Mouse (Mus musculus) bone marrow, adult 2 months (tissue): ENCODE measurements around the gene Uba52. TPM values are rescaled to one million over a fixed set of nuclear protein-coding genes. Genes with fewer than 3 reads are reported as not detected.

Experiments
- H3K27ac ChIP-seq: fragments of 200-500 bp; 2 replicates; pipeline ENCODE4 v1.5.1; 2012; ENCODE audit warnings: low read depth, mild to moderate bottlenecking, control low read depth, inconsistent platforms, low read length; ENCODE audit not compliant: control insufficient read depth, poor library complexity, insufficient read depth
- H3K4me1 ChIP-seq: fragments of 200-500 bp; 2 replicates; pipeline ENCODE4 v1.6.1; 2011; ENCODE audit warnings: low read length; ENCODE audit not compliant: control insufficient read depth, insufficient read depth
- H3K4me3 ChIP-seq: fragments of 200-500 bp; replicated peaks from 2 replicates; pipeline ENCODE3; 2011; ENCODE audit warnings: mild to moderate bottlenecking, low read depth, low read length, control low read depth; ENCODE audit not compliant: control insufficient read depth
- CTCF ChIP-seq: fragments of 200-500 bp; IDR thresholded peaks from 2 replicates; pipeline ENCODE4 v1.5.1; 2011; ENCODE audit warnings: low read length, control low read depth; ENCODE audit not compliant: control insufficient read depth, insufficient read depth
- POLR2A ChIP-seq: fragments of 200-500 bp; IDR thresholded peaks from 2 replicates; pipeline ENCODE4 v1.6.1; 2011; ENCODE audit warnings: low read depth, mild to moderate bottlenecking, control low read depth, low read length, borderline replicate concordance; ENCODE audit not compliant: control insufficient read depth
- WGBS: fragments of 180-500 bp; shearing (Covaris S2); methylation state at CpG from one replicate; pipeline ENCODE4 v1.1.7; 2018; 5-methylcytosine and 5-hydroxymethylcytosine counted together
- polyA plus RNA-seq: library from polyadenylated mRNA; stranded (reverse); fragments of >200 nt; gene quantifications from 2 replicates; pipeline ENCODE4 v1.2.4, GENCODE M21; 2011; ENCODE audit warnings: low replicate concordance; ENCODE audit not compliant: missing spikeins, insufficient read depth, insufficient read length

The Uba52 gene
- polyA plus RNA-seq, 1 experiment = 961 TPM

DNA sequence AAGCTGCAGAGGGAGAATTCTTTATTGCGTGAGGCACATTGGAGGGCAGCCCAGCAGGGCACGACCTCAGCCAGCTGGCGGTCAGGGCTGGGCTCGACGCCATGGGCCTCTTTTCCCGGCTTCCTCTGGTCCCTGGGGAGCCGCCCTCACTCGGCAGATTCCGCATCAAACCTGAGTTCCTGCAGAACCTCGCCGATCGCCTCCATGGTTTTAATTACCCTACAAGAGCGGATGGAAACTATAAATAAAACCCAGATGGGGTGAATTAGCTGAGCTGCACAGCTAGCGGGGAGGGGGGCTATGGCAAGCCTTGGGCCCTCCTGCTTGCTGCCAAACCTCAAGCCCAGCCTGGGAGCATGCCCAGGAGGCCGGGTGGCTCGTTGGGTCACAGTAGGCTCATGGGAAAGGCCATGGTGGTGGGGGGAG lies 6.3 kb downstream of the Uba52 start:
- TF ChIP-seq CTCF (no peak), POLR2A (no peak)
- Histone ChIP-seq H3K4me1 (peaks cover 9% of the 10 kb centered on the region), H3K27ac (no peak overlapping the region), H3K4me3 (no peak overlapping the region)
- WGBS = 90% methylated on average over 16 of the region's 16 CpGs

DNA sequence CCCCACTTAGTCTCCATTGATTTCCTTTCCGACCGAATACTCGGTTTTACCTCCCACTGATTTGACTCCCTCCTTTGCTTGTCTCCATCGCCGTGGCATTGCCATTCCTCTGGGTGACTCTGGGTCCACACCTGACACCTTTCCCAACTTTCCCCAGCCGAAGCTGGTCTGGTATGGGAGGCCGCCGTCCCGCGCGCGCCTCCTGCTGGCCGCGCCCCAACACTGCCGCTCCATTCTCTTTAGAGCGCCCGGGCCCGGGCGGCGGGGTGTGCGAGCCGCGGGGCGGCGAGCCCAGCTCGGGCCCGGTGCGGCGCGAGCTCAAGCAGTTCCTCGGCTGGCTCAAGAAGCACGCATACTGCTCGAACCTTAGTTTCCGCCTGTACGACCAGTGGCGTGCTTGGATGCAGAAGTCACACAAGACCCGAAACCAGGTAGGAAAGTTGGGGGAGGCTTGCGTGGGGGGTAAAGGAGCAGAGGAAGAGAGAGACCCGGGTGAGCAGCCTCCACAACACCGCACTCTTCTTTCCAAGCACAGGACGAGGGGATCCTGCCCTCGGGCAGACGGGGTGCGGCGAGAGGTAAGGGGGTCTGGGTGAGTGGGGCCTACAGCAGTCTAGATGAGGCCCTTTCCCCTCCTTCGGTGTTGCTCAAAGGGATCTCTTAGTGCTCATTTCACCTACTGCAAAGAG lies 7.4 kb downstream of the Uba52 start:
- TF ChIP-seq POLR2A (no peak), CTCF (peak; percentile 68; the same call in 1 of the 2 replicates)
- no peak overlapping the region for H3K4me3 ChIP-seq
- WGBS = 20% methylated on average over 46 of the region's 46 CpGs
- peaks cover 5% of the 10 kb centered on the region for H3K4me1 ChIP-seq
- no peak overlapping the region for H3K27ac ChIP-seq

DNA sequence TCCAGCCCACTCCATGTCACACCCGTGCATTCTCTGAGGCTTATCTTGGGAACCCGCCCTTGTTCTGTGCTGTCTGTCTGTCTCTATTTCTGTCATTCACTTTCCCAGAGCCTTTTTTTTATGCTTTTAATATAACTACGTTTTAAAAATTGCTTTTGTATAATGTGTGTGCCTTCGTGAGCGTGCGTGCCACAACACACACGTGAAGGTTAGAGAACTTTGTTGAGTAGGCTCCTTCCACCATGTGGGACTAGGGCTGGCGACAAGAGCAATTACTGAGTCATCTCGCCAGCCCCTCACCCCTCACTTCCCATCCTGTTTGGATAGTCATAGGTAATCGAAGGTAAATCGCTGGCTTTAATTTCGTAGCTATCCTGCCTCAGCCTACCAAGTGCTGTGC lies 8.1 kb downstream of the Uba52 start:
- TF ChIP-seq POLR2A = no peak
- no peak for TF ChIP-seq CTCF
- no peak overlapping the region for H3K27ac ChIP-seq
- H3K4me3 ChIP-seq = no peak overlapping the region
- 41% methylated on average over 12 of the region's 12 CpGs for WGBS
- peaks cover 5% of the 10 kb centered on the region for H3K4me1 ChIP-seq

DNA sequence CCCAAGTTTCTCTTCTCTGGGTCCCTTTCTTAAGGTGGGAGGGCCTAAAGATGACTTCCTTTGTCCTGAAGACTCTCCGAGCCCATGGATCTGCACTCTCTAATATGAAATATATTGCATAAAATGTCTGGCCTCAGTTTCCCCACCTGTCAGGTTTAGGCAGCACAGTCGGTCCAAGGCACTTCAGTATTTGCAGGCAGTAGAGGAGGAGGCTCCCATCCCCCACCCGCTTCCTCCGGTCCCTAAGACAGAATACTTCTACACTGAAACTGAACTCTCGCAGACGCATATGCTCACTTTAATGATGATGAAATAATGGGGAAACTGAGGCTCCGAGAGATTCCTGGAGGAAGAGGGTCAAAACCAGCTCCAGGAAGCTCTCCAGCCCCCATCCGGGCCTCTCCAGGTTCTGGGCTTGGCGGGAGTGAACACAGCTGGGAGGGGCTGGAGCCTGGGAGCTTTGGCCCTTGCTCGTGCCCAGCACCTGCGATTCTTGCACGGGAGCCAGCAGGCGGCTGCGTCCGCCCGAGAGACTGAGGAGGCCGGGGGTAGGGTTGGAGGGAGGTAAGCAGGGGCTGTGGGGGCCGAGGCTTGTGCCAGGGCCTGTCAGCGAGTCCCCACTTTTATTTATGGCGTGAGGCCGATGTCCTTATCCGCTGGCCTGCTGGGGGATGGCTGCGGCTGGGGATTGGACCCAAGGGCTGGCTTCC lies 8.6 kb downstream of the Uba52 start:
- WGBS = 13% methylated on average over 23 of the region's 23 CpGs
- Histone ChIP-seq H3K27ac (no peak overlapping the region; the same call in 1 of the 2 replicates), H3K4me3 (no peak overlapping the region), H3K4me1 (peaks cover 5% of the 10 kb centered on the region)
- no peak for TF ChIP-seq CTCF
- TF ChIP-seq POLR2A = no peak

DNA sequence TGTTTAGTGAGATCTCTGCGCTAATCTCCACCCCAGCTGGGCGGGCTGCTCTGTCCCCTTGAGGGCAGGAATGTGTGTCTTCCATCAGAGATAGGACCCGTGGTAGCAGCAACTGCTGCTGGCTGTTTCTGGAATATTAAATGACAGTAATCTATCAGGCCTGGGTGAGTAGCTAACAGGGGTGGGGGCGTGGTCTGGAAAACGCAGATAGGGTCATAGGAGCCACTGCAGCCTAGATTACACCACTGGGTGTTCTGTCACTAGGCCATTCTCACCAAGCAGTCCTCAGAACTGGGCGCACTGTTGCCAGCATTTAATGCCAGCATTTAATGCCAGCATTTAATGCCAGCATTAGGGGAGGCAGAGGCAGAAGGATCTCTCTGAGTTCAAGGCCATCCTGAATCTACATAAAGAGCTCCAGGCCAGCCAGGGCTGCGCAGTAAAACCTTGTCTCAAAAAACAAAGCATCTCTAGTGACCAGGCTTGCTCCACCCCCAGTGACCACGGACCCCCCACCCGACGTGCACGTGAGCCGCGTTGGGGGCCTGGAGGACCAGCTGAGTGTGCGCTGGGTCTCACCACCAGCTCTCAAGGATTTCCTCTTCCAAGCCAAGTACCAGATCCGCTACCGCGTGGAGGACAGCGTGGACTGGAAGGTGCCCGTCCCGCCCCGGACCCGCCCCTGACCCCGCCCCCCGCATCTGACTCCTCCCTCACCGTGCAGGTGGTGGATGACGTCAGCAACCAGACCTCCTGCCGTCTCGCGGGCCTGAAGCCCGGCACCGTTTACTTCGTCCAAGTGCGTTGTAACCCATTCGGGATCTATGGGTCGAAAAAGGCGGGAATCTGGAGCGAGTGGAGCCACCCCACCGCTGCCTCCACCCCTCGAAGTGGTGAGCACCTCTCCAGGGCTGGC lies 10.0 kb downstream of the Uba52 start:
- 9% methylated on average over 39 of the region's 39 CpGs for WGBS
- TF ChIP-seq CTCF = no peak
- no peak for TF ChIP-seq POLR2A
- Histone ChIP-seq H3K27ac (no peak overlapping the region), H3K4me3 (peak overlapping the region; percentile 18), H3K4me1 (peaks cover 1% of the 10 kb centered on the region; the same call in 1 of the 2 replicates)

DNA sequence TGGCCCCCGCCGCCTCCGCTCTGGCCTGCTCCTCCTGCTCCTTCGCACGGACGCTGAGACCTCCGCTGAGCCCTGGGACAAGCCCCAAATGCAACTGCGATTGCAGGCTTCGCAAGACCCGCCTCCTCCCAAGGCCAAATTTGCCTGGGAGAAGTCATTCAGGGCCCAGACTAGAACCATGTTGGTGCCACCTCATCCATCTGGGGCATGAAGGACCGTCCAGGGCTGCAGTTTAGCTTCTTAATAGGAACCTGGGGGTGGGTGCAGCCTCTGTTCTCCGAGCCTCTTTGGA lies 14.9 kb downstream of the Uba52 start:
- H3K4me1 ChIP-seq = no peaks in the 10 kb centered on the region
- H3K27ac ChIP-seq = no peak overlapping the region; the same call in 1 of the 2 replicates
- WGBS = 20% methylated on average over 12 of the region's 12 CpGs
- no peak for TF ChIP-seq CTCF
- no peak for TF ChIP-seq POLR2A
- H3K4me3 ChIP-seq = no peak overlapping the region

DNA sequence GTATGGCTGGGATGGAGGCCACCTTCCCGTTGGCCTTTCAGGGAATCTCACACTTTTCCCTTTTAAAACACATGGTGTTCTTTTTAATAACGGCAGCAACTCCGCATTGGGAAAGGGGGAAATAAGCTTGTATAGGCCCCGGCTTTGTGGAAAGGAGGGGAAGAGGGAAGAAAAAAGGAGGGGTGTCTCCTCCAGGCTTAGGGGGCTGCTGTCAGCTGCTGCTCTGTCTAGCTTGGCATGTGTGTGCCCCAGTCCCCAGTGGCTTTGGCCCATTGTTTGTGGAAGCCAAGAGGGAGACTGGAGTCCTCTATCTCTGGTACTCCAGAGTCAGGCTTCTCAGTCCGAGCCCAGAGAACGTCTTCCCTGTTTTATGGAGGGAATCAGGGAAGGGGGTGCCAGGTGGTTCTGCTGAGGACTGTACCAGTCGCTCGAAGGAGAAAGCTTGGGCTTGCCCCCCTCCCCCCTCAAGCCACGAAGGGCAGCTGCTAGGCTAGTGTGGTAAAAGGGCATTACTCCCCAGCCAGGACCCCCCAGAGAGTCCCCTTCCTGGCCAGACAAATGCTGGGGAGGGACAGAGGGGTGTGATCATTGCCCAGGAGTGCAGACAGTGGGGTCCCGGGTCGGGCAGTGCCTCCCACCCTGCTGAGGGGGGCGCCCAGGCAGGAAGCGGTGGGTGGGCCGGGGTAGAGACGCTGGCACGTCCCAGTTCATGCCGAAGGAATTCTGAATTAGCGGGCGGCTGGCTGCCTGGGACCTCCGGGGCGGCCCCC lies 15.4 kb downstream of the Uba52 start:
- Histone ChIP-seq H3K4me3 (no peak overlapping the region), H3K27ac (no peak overlapping the region; the same call in 1 of the 2 replicates), H3K4me1 (no peaks in the 10 kb centered on the region)
- no peak for TF ChIP-seq CTCF
- TF ChIP-seq POLR2A = no peak
- 12% methylated on average over 21 of the region's 21 CpGs for WGBS

DNA sequence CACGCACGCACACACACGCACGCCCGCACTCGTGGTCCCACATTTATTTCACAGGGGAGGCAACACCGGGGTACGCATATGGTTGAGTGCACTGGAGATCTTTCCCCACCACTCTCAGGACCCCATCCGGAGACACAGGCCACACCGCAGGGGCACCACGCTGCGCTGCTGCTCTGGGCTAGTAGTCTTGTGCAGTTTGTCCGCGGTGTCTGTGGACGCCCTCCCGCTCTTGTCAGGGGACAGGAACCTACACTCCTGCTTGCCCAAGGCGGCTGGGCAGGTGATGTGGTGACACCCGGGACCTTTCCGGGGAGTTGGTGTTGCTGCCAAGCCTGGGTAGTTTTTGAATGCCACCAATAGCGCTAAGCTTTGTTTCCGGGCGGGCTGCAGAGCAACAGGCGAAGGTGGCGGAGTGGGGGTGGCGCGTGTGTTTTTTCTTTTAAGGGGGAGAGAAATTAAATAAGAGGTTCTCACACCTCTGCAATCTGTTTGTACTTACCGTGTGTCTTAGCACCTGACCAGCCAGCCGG lies 16.1 kb downstream of the Uba52 start:
- no peaks in the 10 kb centered on the region for H3K4me1 ChIP-seq
- 2% methylated on average over 28 of the region's 28 CpGs for WGBS
- H3K4me3 ChIP-seq = no peak overlapping the region
- TF ChIP-seq POLR2A (no peak), CTCF (no peak)
- H3K27ac ChIP-seq = no peak overlapping the region
